Mouse (Mus musculus) kidney, adult 8-10 months (tissue): ENCODE measurements around the gene Med21.
A peak's percentile ranks its signal among the peaks of the same experiment; 100 is the strongest.

Experiments
- DNase-seq, 2 experiments: peaks; one replicate each; pipeline ENCODE4 v3.0.0; 2022

Gene Med21

GRCm38 (mm10) chr6:146640068-146640965, 2.0 kb upstream of the Med21 start:
- DNase-seq: no peak

GRCm38 (mm10) chr6:146640991-146641390, 1.4 kb upstream of the Med21 start:
- DNase-seq: peak in 1 of 2 experiments; percentile 70

GRCm38 (mm10) chr6:146641621-146642210, 631 bp upstream of the Med21 start:
- no peak for DNase-seq

DNA sequence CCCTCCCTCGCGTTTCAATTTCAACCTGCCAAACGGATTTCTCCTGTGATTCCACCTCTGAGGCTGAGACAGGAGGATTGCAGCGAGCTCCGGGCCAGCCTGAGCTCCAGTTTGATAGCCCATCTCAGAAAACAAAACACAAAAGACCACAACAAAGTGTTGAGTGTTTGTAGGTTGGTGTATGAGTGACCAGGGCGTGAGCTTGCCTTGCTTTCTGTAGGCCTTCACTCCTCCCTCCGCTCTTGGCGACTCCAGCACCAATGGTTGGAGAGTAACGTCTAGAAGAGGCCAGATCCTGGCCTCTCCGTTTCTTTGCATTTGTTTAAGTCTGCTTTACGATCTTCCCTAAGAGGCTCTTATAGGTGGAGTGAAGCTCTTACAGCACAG, 830 bp downstream of the Med21 start:
- peak; percentile 21 to 36 for DNase-seq

DNA sequence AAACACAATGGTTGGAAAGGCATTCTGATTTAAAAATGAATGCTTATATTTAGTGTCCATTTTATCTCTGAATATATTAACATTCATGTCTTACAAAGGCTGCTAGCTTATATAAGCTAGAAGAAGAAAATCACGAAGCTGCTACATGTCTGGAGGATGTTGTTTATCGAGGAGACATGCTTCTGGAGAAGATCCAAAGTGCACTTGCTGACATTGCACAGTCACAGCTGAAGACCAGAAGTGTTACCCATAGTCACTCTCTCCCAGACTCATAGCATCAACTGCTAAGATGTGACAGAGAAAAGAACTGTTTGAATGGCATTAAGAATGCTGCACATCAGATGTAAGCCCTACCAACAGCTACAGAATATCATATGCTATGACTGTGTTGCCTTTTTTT, 7.7 kb downstream of the Med21 start:
- no peak for DNase-seq

- no peak for DNase-seq
Observed at GRCm38 (mm10) chr6:146651431-146651830, 9.1 kb downstream of the Med21 start.

GRCm38 (mm10) chr6:146653197-146653596, 10.8 kb downstream of the Med21 start:
- no peak for DNase-seq

DNA sequence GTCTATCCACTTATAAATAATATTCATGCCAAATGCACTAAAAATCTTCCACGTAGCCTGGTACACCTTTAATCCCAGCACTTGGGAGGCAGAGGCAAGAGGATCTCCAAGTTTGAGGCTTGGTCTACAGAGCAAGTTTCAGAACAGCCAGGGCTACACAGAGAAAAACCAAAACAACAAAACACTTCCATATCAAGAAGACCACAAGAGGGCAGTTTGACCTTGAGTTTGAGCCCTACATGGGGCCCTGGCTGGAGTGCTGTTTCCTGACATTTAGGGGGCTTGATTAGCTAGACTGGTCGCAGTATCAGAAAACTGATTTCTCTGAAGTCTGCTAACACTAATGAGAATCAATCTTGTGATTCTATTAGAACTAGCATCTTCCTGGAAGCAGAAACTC, 18.2 kb downstream of the Med21 start:
- DNase-seq: no peak

GRCm38 (mm10) chr6:146661655-146662054, 19.3 kb downstream of the Med21 start:
- no peak for DNase-seq

DNA sequence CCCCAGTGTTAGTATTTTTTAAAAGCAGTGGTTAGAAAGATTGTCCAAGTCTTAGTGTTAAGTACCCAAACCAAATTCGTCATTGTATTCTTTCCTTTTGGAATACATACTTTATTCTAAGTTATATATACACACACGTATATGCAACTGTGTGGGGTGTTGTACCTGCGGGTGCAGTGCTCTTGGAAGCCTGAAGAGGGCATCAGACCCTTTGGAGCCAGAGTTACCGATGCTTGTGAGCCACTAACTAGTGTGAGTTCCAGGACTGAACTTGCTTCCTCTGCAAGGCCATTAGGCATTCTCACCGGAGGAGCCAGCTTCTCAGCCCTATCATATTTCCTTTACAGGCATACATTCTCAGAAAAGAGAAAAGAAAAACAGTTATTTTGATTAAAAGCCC, 20.3 kb downstream of the Med21 start:
- peak in 1 of 2 experiments; percentile 65 for DNase-seq

DNA sequence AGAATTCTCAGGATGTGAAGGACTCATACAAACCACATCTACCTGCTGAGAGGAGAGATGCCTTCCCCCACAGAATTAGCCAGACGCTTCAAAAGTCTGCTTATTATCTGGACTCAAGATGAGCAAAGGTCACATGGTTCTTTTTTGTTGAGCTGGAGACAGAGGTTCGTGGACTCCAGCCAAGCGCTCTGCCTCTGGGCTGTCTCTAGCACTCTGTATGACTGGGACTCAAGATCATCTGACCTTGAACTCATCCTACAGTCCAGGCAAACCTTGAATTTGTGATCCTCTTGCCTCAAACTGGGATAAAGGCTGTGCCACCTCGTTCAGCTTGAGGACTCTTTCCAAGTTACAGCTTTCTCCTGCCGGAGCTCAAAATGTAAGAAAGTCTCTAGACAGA, 21.8 kb downstream of the Med21 start:
- DNase-seq: peak; percentile 66 to 77

DNA sequence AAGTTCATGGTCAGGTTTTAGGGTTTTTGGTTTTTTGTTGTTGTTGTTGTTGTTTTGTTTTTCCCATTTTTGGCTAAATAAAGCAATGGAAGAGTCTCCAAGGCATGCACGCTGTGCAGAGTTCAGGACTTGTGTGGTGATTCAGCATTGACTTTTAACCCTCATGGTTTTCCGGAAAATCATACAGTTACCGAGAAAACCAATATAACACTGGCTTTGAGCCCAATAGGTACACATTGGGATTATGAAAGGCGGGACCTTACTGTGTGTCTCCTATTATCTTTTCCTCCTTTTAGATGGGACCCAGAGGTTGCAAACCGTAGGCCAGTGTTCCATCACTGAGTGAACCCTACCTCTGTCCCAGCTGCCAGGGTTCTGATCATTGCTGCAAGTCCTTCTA, 22.6 kb downstream of the Med21 start:
- no peak for DNase-seq

DNA sequence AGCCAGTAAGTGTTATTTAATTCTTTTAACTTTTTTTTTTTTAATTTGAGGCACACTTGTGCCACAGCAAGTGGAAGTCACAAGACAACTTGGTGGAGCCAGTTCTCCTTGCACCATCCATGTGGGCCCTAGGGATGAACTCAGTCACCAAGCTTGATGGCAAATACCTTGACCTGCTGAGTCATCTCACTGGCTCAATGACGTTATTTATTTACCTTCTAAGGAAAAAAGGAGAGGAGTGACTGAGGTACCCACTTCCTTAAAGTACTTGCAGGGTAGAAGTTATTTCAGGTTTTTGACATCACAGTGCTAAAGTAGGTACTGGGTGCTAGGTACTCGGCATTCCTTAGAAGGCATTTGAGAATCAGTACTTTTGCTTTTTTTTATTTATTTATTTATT, 23.1 kb downstream of the Med21 start:
- DNase-seq: no peak

GRCm38 (mm10) chr6:146666811-146667210, 24.5 kb downstream of the Med21 start:
- DNase-seq: no peak

DNA sequence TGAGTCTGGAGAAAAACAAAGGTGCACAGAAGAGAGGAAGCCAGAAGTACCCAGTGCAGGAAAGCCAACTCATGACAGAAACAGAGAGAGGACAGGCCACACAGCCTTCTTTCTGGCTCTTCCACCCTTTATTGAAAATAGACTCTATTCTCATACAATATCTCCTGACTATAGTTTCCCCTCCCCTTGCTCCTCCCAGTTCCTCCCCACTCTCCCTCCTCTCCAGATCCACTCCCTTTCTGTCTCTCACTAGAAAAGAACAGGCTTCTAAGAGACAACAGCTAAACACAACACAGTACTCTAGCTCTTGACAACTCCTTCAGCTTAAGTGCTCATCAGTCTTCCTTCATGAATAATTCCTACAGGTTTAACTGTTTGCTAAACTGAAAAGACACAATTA, 26.3 kb downstream of the Med21 start:
- DNase-seq: no peak

DNA sequence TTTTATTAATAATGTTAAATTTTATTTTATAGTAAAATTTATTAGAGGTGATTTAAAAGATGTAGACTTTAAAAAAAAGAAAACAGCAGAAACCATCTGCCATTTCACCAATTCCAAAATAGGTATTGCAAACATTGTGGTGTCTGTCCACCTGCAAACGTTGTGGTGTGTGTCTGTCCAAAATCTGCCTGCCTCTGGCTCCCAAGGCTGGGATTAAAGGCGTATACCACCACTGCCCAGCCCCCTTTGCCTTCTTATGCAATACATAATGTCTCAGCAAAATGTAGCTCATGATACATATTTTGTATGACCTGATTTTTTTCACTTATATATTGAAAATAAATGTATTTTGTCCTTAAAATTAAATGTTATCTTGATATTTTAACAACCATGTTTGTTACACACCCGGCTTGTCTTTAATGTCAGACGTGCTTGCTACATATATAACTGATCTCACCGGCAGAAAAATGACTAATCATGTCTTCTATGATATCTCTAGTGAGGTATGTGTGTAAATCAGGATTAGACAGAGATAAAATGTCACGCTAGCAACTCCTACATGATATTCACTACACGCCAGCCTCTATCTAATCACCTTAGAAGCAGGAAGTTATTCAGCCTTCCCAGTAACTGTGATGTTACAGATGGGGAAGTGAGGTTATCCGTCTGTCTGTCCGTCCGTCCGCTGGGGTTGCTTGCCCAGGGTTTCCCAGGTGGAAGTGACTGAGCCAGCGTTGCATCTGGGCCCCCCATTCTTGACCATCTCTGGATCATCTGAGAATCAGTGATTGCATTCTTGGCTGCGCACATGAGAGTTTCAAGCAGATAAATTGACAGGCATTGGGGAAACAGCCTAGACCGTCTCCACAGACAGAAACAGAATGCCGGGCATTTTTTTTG, 28.9 kb downstream of the Med21 start:
- no peak for DNase-seq

- DNase-seq: no peak
Observed at GRCm38 (mm10) chr6:146672106-146672505, 29.8 kb downstream of the Med21 start.

- DNase-seq: no peak
Observed at GRCm38 (mm10) chr6:146673696-146674095, 31.3 kb downstream of the Med21 start.

DNA sequence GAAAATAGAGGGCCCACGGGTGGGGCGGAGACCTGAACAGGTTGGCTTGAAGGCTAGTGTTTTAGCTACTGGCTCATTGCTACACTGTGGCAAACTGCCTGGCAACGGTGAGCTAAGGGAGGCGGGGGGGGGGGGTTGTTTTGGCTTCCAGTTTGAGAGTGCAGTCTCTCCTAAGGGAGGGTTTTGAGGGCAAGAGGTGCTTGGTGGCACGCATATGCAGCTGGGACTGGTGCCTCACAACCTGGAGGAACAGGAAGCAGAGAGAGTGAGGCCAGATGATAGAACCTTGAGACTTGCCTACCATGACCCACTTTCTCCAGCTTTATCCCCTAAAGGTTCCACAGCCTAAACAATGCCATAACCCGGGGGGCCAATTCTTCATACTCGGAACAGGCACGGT, 32.1 kb downstream of the Med21 start:
- no peak for DNase-seq

DNA sequence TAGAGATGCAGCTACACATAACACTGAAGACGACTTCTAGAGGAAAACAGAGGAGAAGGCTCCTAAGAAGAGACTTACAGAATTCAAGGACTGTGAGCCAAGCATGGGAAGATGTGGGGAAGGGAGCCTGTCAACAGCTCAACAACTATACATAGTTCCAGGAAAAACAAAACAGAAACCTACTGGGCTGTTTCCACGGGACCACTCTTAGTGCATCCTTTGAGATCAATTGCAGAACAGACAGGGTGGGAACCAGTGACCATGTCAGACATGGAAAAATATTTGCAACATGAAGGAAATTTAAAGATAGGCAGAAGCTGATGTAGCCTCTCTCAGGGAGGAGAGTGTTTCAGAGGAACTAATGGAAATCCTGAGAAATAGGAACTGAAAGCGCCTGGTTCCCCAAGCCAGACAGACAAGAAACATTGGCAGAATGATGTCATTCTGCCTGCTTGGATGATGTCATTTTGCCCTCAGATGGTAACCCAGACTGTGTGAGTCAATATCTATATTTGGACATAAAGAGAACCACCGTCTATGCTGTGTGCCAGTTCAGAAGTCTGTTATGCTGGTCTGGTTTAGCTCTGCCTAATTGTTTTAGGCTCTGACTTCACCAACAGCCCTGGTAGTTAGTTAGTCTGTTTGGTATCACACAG, 32.7 kb downstream of the Med21 start:
- no peak for DNase-seq

- DNase-seq: no peak
Observed at GRCm38 (mm10) chr6:146676904-146677303, 34.6 kb downstream of the Med21 start.

- no peak for DNase-seq
Observed at GRCm38 (mm10) chr6:146678136-146679070, 36.1 kb downstream of the Med21 start.
